Mouse (Mus musculus) telencephalon, adult 2 months (tissue): Measurements from ENCODE around the gene Gsto2.
"Not testable (repeated sequence)": the region's sequence is repeated elsewhere in the genome, so short reads cannot be mapped to it uniquely, and the experiment has no call there.

Experiments used
- DNase-seq: peaks from one replicate; pipeline ENCODE4 v3.0.0-alpha.2; 2011; ENCODE audit warnings: low read depth, low spot score

Gsto2 gene

GRCm38 (mm10) chr19:47865353-47865947 lies at the start of gene Gsto2:
TSS of gene Gsto2 (plus strand) at chr19:47865534.
- DNase-seq = peak; percentile 98

- DNase-seq = peak; percentile 36
Measured at GRCm38 (mm10) chr19:47817692-47818091, 47.6 kb upstream of the Gsto2 start.

- DNase-seq = peak; percentile 39
Measured at GRCm38 (mm10) chr19:47820832-47821493, 44.4 kb upstream of the Gsto2 start.

GRCm38 (mm10) chr19:47821494-47821872 lies 43.9 kb upstream of the Gsto2 start:
- DNase-seq = no peak

GRCm38 (mm10) chr19:47822143-47822796 lies 43.1 kb upstream of the Gsto2 start:
- DNase-seq = no peak

- no peak for DNase-seq
Measured at GRCm38 (mm10) chr19:47824026-47824425, 41.3 kb upstream of the Gsto2 start.

- no peak for DNase-seq
Measured at GRCm38 (mm10) chr19:47829913-47830450, 35.4 kb upstream of the Gsto2 start.

GRCm38 (mm10) chr19:47831111-47831510 lies 34.2 kb upstream of the Gsto2 start:
- DNase-seq = no peak

GRCm38 (mm10) chr19:47832316-47832715 lies 33.0 kb upstream of the Gsto2 start:
- DNase-seq = no peak

GRCm38 (mm10) chr19:47834614-47835013 lies 30.7 kb upstream of the Gsto2 start:
- no peak for DNase-seq

- no peak for DNase-seq
Measured at GRCm38 (mm10) chr19:47835776-47836175, 29.6 kb upstream of the Gsto2 start.

GRCm38 (mm10) chr19:47836701-47837526 lies 28.4 kb upstream of the Gsto2 start:
- DNase-seq = no peak

GRCm38 (mm10) chr19:47837527-47837901 lies 27.8 kb upstream of the Gsto2 start:
- no peak for DNase-seq

- DNase-seq = not testable (repeated sequence)
Measured at GRCm38 (mm10) chr19:47841234-47841633, 24.1 kb upstream of the Gsto2 start.

- DNase-seq = no peak
Measured at GRCm38 (mm10) chr19:47849735-47850134, 15.6 kb upstream of the Gsto2 start.

GRCm38 (mm10) chr19:47852131-47852530 lies 13.2 kb upstream of the Gsto2 start:
- DNase-seq = not testable (repeated sequence)

GRCm38 (mm10) chr19:47853053-47853452 lies 12.3 kb upstream of the Gsto2 start:
- DNase-seq = no peak

GRCm38 (mm10) chr19:47853951-47854795 lies 11.2 kb upstream of the Gsto2 start:
- DNase-seq = no peak

GRCm38 (mm10) chr19:47854796-47855783 lies 10.2 kb upstream of the Gsto2 start, which contains the start of gene Gsto1:
TSS of gene Gsto1 (plus strand) at chr19:47854970.
- peak; percentile 55 for DNase-seq
